Mouse (Mus musculus) stomach, postnatal 0 days (tissue): ENCODE data around the gene Ppil1. TPM values are rescaled to one million over a fixed set of nuclear protein-coding genes. Genes with fewer than 3 reads are reported as not detected.

Source experiments
- ATAC-seq: fragments of 200-750 bp; cut with Nextera tagmentation; 2 replicates; pipeline ENCODE4 v1.8.0; 2017; ENCODE audit not compliant: low FRiP score, low TSS enrichment
- DNase-seq: peaks from one replicate; pipeline ENCODE4 v3.0.0-alpha.2; 2016; ENCODE audit warnings: low spot score
- H3K27ac ChIP-seq: fragments of 300-500 bp; sonication (generic); replicated peaks from 2 replicates; pipeline ENCODE4 v1.5.1; 2014; ENCODE audit warnings: mild to moderate bottlenecking, control low read depth
- H3K27me3 ChIP-seq: fragments of 300-500 bp; sonication (generic); 2 replicates; pipeline ENCODE4 v1.6.1; 2014; ENCODE audit warnings: low read length; ENCODE audit not compliant: control insufficient read depth, insufficient read depth
- H3K36me3 ChIP-seq: fragments of 300-500 bp; sonication (generic); 2 replicates; pipeline ENCODE4 v1.6.1; 2014; ENCODE audit warnings: low read length, mixed read lengths; ENCODE audit not compliant: control insufficient read depth, insufficient read depth
- H3K4me1 ChIP-seq: fragments of 300-500 bp; sonication (generic); replicated peaks from 2 replicates; pipeline ENCODE4 v1.6.1; 2014; ENCODE audit warnings: antibody characterized with exemption; ENCODE audit not compliant: control insufficient read depth, insufficient read depth
- H3K4me2 ChIP-seq: fragments of 300-500 bp; sonication (generic); replicated peaks from 2 replicates; pipeline ENCODE4 v1.6.1; 2014; ENCODE audit warnings: low read depth, mild to moderate bottlenecking, control low read depth, moderate library complexity
- H3K4me3 ChIP-seq: fragments of 300-500 bp; sonication (generic); 2 replicates; pipeline ENCODE4 v1.5.1; 2014; ENCODE audit warnings: low read depth, low read length, control low read depth
- H3K9ac ChIP-seq: fragments of 300-500 bp; sonication (generic); 2 replicates; pipeline ENCODE4 v1.6.1; 2014; ENCODE audit warnings: mild to moderate bottlenecking, low read length, control low read depth, mixed read lengths
- H3K9me3 ChIP-seq: fragments of 300-500 bp; sonication (generic); 2 replicates; pipeline ENCODE4 v1.6.1; 2016; ENCODE audit warnings: low read length; ENCODE audit not compliant: control insufficient read depth
- CTCF ChIP-seq: IDR thresholded peaks from 2 replicates; pipeline ENCODE4 v1.5.1; 2016; ENCODE audit warnings: antibody characterized with exemption, low read depth, mild to moderate bottlenecking, moderate library complexity
- EP300 ChIP-seq: optimal IDR thresholded peaks from 2 replicates; pipeline ENCODE3; 2016; ENCODE audit warnings: antibody characterized with exemption
- WGBS: fragments of 180-500 bp; shearing (Covaris S2); extraction: QIAGEN DNeasy Blood & Tissue Kit; methylation state at CpG from one replicate; pipeline ENCODE4 v1.1.7; 2014; 5-methylcytosine and 5-hydroxymethylcytosine counted together
- polyA plus RNA-seq: library from polyadenylated mRNA; unstranded; fragments of >200 nt; fragmentation: Nextera tagmentation; extraction: Ambion mirVana; gene quantifications from 2 replicates; pipeline ENCODE4 v1.2.1, GENCODE M21; 2015

Ppil1 gene
- polyA plus RNA-seq: 64.6 and 65.9 TPM in 2 replicates

- DNase-seq: peak; percentile 85
- ATAC-seq: peak; percentile 57
- Histone ChIP-seq H3K4me2 (peak within 1 kb of the TSS; percentile 83), H3K4me3 (peak within 1 kb of the TSS; percentile 76), H3K9me3 (no peaks in the 10 kb centered on the region), H3K27ac (peak within 1 kb of the TSS; percentile 89), H3K9ac (peak within 1 kb of the TSS; percentile 74), H3K4me1 (peaks cover 3% of the 10 kb centered on the region; the same call in 1 of the 2 replicates), H3K36me3 (0 out of 2 replicates have a peak, but pooled peaks cover 7% of the 10 kb centered on the region), H3K27me3 (no peaks in the 10 kb centered on the region)
- 8% methylated on average over 38 of the region's 38 CpGs for WGBS
- TF ChIP-seq CTCF: no peak
- TF ChIP-seq EP300: no peak
Observed at GRCm38 (mm10) chr17:29263840-29264633, at the start of gene Ppil1. Gene Ppil1 (minus strand): TSS chr17:29264186.

- TF ChIP-seq EP300 (no peak), CTCF (peak; percentile 49)
- no peaks in the 10 kb centered on the region for H3K27me3 ChIP-seq
- H3K9ac ChIP-seq: no peak overlapping the region
- no peak overlapping the region for H3K4me3 ChIP-seq
- DNase-seq (no peak), ATAC-seq (no peak)
- H3K9me3 ChIP-seq: no peaks in the 10 kb centered on the region
- H3K36me3 ChIP-seq: no peaks in the 10 kb centered on the region
- H3K4me1 ChIP-seq: no peaks in the 10 kb centered on the region
- H3K27ac ChIP-seq: no peak overlapping the region
- H3K4me2 ChIP-seq: no peak overlapping the region
Observed at GRCm38 (mm10) chr17:29313300-29313699, 49.3 kb upstream of the Ppil1 start.

GRCm38 (mm10) chr17:29312082-29312481 is 48.1 kb upstream of the Ppil1 start:
- Histone ChIP-seq H3K4me2 (no peak overlapping the region), H3K9ac (no peak overlapping the region), H3K27me3 (no peaks in the 10 kb centered on the region), H3K4me1 (no peaks in the 10 kb centered on the region), H3K36me3 (no peaks in the 10 kb centered on the region), H3K27ac (no peak overlapping the region), H3K4me3 (no peak overlapping the region), H3K9me3 (no peaks in the 10 kb centered on the region)
- no peak for ATAC-seq
- no peak for DNase-seq
- TF ChIP-seq EP300: no peak
- no peak for TF ChIP-seq CTCF
- 93% methylated on average over 2 of the region's 2 CpGs for WGBS

- no peak overlapping the region for H3K27ac ChIP-seq
- ATAC-seq (no peak), DNase-seq (no peak)
- H3K4me2 ChIP-seq: no peak overlapping the region
- no peak for TF ChIP-seq CTCF
- TF ChIP-seq EP300: no peak
- H3K9ac ChIP-seq: no peak overlapping the region
- no peaks in the 10 kb centered on the region for H3K36me3 ChIP-seq
- 88% methylated on average over 8 of the region's 8 CpGs for WGBS
- no peaks in the 10 kb centered on the region for H3K4me1 ChIP-seq
- H3K9me3 ChIP-seq: no peaks in the 10 kb centered on the region
- no peak overlapping the region for H3K4me3 ChIP-seq
- H3K27me3 ChIP-seq: no peaks in the 10 kb centered on the region
Observed at GRCm38 (mm10) chr17:29311602-29312001, 47.6 kb upstream of the Ppil1 start.

- TF ChIP-seq CTCF: no peak
- no peak for TF ChIP-seq EP300
- no peak overlapping the region for H3K9ac ChIP-seq
- no peaks in the 10 kb centered on the region for H3K27me3 ChIP-seq
- no peak overlapping the region for H3K4me3 ChIP-seq
- no peak overlapping the region for H3K27ac ChIP-seq
- H3K36me3 ChIP-seq: no peaks in the 10 kb centered on the region
- H3K4me1 ChIP-seq: peaks cover 5% of the 10 kb centered on the region
- ATAC-seq: no peak
- no peak for DNase-seq
- no peaks in the 10 kb centered on the region for H3K9me3 ChIP-seq
- WGBS: 72% methylated on average over 21 of the region's 21 CpGs
- no peak overlapping the region for H3K4me2 ChIP-seq
Observed at GRCm38 (mm10) chr17:29310056-29310623, 46.2 kb upstream of the Ppil1 start.

- Histone ChIP-seq H3K9ac (no peak overlapping the region), H3K4me3 (no peak overlapping the region), H3K4me1 (peaks cover 10% of the 10 kb centered on the region), H3K27me3 (no peaks in the 10 kb centered on the region), H3K4me2 (no peak overlapping the region), H3K9me3 (no peaks in the 10 kb centered on the region), H3K27ac (no peak overlapping the region), H3K36me3 (peaks cover 3% of the 10 kb centered on the region; the same call in 1 of the 2 replicates)
- no peak for DNase-seq
- peak; percentile 16; the same call in 1 of the 2 replicates for ATAC-seq
- WGBS: 62% methylated on average over 7 of the region's 7 CpGs
- TF ChIP-seq CTCF (no peak), EP300 (no peak)
Observed at GRCm38 (mm10) chr17:29305871-29306270, 41.9 kb upstream of the Ppil1 start.
